Mouse (Mus musculus): ENCODE measurements around the gene Rab40c. TPM values are rescaled to one million over a fixed set of nuclear protein-coding genes. Genes with fewer than 3 reads are reported as not detected.
A peak's percentile ranks its signal among the peaks of the same experiment; 100 is the strongest.

Gene Rab40c
- polyA plus RNA-seq, 1 experiment from 2014 or later = 20.2 TPM

DNA sequence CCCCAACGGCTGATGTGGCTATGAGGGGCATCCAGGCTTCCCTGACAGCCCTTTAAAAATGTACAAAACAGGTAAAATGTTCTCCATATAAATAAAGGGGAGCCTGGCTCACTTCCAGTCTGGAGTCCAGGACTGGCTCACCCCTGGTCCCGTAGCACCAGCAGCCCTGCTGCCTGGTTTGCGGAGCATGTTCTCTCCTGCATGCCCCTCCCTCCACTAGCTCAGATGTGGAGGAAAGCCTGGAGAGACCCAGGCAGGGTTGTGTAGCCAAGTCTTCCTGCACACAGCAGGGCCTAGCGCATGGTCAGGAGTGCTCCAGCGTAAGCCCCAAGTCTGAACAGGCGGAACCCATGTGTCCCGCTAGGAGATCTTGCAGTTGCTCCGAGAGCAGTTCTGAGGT, 36.3 kb downstream of the Rab40c start:
- no peak overlapping the region for H3K4me3 ChIP-seq (ENCODE audit: low read depth, low read length)
- no peak for ATAC-seq (ENCODE audit: low FRiP score, low TSS enrichment)
- no peaks in the 10 kb centered on the region for H3K9me3 ChIP-seq (ENCODE audit: control insufficient read depth, low read length)
- peaks cover 18% of the 10 kb centered on the region for H3K36me3 ChIP-seq (ENCODE audit: control insufficient read depth, insufficient read depth, low read length)
- no peak overlapping the region for H3K27ac ChIP-seq (replicated peaks)
- no peak overlapping the region for H3K4me2 ChIP-seq (replicated peaks; ENCODE audit: low read depth)
- 83% methylated on average over 8 of the region's 8 CpGs for WGBS
- no peak overlapping the region for H3K9ac ChIP-seq (ENCODE audit: low read length)
- H3K4me1 ChIP-seq (replicated peaks; ENCODE audit: control insufficient read depth, insufficient read depth) = no peaks in the 10 kb centered on the region
- TF ChIP-seq CTCF (IDR thresholded peaks at IDR 0.05; ENCODE audit: low read depth) = no peak
- no peak for TF ChIP-seq EP300 (optimal IDR thresholded peaks at IDR 0.05)
- no peak for DNase-seq (ENCODE audit: low spot score)
- no peaks in the 10 kb centered on the region for H3K27me3 ChIP-seq (ENCODE audit: control insufficient read depth, insufficient read depth, low read length)

DNA sequence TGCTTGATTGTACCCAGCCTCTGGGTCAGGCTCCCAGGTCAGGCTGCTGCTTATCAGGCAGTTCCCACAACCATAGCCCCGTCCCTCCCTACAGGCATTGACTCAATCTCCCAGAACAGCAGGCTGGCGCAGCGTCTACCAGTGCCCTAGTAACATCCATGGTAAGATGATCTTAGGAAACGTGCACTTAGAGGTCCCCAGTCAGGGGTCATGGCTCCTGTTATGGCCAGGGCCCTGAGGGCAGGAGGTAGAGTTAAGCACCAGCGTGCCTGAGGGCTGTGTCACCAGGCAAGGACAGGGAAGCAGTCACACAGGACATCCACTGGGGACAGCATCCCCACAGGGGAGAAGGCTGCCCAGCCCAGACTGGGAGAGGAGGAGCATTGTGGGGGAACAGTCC, 37.2 kb downstream of the Rab40c start:
- no peak overlapping the region for H3K4me3 ChIP-seq (ENCODE audit: low read depth, low read length)
- ATAC-seq (ENCODE audit: low FRiP score, low TSS enrichment) (no peak), DNase-seq (ENCODE audit: low spot score) (no peak)
- H3K36me3 ChIP-seq (ENCODE audit: control insufficient read depth, insufficient read depth, low read length) = peaks cover 19% of the 10 kb centered on the region; the same call in 1 of the 2 replicates
- 53% methylated on average over 5 of the region's 5 CpGs for WGBS
- H3K27me3 ChIP-seq (ENCODE audit: control insufficient read depth, insufficient read depth, low read length) = no peaks in the 10 kb centered on the region
- no peak overlapping the region; the same call in 1 of the 2 replicates for H3K9ac ChIP-seq (ENCODE audit: low read length)
- H3K4me1 ChIP-seq (replicated peaks; ENCODE audit: control insufficient read depth, insufficient read depth) = no peaks in the 10 kb centered on the region
- H3K9me3 ChIP-seq (ENCODE audit: control insufficient read depth, low read length) = no peaks in the 10 kb centered on the region
- H3K4me2 ChIP-seq (replicated peaks; ENCODE audit: low read depth) = no peak overlapping the region
- no peak overlapping the region for H3K27ac ChIP-seq (replicated peaks)
- TF ChIP-seq CTCF (IDR thresholded peaks at IDR 0.05; ENCODE audit: low read depth) (peak; percentile 28; the same call in 1 of the 2 replicates), EP300 (optimal IDR thresholded peaks at IDR 0.05) (no peak)

DNA sequence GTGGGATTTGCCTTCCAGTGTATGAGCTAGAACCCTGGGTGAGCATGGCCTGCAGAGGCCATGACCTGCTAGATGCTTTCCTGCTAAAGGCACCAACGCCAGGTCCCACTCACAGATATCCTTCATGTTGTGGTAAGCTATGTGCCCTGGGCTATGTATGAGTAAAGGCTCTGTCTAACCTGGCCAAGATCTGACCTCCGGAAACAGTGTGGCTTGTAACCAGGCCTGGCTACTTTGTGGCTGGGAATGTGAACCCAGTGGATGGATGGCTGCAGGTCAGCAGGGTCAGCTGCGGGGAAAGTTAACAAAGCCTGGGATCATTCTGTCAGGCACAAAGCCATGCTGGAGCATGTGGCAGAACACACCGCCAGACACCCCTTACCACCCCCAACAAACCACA, 37.8 kb downstream of the Rab40c start:
- ATAC-seq (ENCODE audit: low FRiP score, low TSS enrichment) (no peak), DNase-seq (ENCODE audit: low spot score) (no peak)
- 47% methylated on average over 4 of the region's 4 CpGs for WGBS
- Histone ChIP-seq H3K9me3 (ENCODE audit: control insufficient read depth, low read length) (no peaks in the 10 kb centered on the region), H3K27me3 (ENCODE audit: control insufficient read depth, insufficient read depth, low read length) (no peaks in the 10 kb centered on the region), H3K27ac (replicated peaks) (no peak overlapping the region), H3K4me1 (replicated peaks; ENCODE audit: control insufficient read depth, insufficient read depth) (no peaks in the 10 kb centered on the region), H3K4me3 (ENCODE audit: low read depth, low read length) (no peak overlapping the region), H3K36me3 (ENCODE audit: control insufficient read depth, insufficient read depth, low read length) (peaks cover 19% of the 10 kb centered on the region; the same call in 1 of the 2 replicates), H3K4me2 (replicated peaks; ENCODE audit: low read depth) (no peak overlapping the region), H3K9ac (ENCODE audit: low read length) (no peak overlapping the region)
- TF ChIP-seq CTCF (IDR thresholded peaks at IDR 0.05; ENCODE audit: low read depth) (no peak), EP300 (optimal IDR thresholded peaks at IDR 0.05) (no peak)

DNA sequence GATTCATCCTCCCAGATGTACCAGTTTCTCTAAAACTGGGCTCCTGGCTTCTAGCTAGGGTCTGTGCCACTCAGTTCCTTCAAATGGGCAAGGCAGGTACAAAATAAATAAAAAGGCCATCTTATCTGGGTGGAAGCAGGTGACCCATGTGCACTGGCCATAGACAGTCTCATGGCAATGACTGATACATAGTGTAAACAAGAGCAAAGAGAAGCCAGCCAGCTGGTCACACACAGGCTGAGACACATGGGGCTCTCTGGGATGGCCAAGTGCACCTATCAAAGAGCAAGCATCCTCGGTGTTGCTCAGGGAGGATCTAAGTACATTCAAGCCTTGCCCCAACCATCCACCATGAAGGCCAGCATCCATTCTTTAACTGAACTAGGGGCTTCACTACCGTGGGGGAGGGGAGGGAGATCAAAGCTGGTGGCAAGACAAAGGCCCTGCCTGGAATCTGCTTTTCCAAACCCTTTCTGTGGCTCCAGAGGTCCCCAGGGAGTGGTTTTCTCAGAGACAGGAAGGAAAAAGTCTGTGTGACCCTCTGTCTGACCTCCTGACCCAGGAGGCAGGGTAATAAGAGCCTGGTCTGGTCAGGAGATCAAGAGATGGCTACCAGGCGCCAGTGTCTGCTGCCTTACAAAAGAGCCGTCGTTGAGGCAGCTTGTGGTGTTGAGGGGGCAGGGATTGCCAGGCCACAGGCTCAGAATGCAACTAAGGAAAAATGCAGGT, 38.5 kb downstream of the Rab40c start:
- no peak overlapping the region for H3K27ac ChIP-seq (replicated peaks)
- TF ChIP-seq EP300 (optimal IDR thresholded peaks at IDR 0.05) (no peak), CTCF (IDR thresholded peaks at IDR 0.05; ENCODE audit: low read depth) (no peak)
- peaks cover under 1% of the 10 kb centered on the region; the same call in 1 of the 2 replicates for H3K4me1 ChIP-seq (replicated peaks; ENCODE audit: control insufficient read depth, insufficient read depth)
- ATAC-seq (ENCODE audit: low FRiP score, low TSS enrichment) (peak; percentile 55), DNase-seq (ENCODE audit: low spot score) (no peak)
- H3K4me2 ChIP-seq (replicated peaks; ENCODE audit: low read depth) = no peak overlapping the region
- H3K4me3 ChIP-seq (ENCODE audit: low read depth, low read length) = no peak overlapping the region
- H3K9ac ChIP-seq (ENCODE audit: low read length) = no peak overlapping the region
- 20% methylated on average over 5 of the region's 5 CpGs for WGBS
- H3K36me3 ChIP-seq (ENCODE audit: control insufficient read depth, insufficient read depth, low read length) = peaks cover 19% of the 10 kb centered on the region; the same call in 1 of the 2 replicates
- H3K27me3 ChIP-seq (ENCODE audit: control insufficient read depth, insufficient read depth, low read length) = no peaks in the 10 kb centered on the region
- H3K9me3 ChIP-seq (ENCODE audit: control insufficient read depth, low read length) = no peaks in the 10 kb centered on the region

DNA sequence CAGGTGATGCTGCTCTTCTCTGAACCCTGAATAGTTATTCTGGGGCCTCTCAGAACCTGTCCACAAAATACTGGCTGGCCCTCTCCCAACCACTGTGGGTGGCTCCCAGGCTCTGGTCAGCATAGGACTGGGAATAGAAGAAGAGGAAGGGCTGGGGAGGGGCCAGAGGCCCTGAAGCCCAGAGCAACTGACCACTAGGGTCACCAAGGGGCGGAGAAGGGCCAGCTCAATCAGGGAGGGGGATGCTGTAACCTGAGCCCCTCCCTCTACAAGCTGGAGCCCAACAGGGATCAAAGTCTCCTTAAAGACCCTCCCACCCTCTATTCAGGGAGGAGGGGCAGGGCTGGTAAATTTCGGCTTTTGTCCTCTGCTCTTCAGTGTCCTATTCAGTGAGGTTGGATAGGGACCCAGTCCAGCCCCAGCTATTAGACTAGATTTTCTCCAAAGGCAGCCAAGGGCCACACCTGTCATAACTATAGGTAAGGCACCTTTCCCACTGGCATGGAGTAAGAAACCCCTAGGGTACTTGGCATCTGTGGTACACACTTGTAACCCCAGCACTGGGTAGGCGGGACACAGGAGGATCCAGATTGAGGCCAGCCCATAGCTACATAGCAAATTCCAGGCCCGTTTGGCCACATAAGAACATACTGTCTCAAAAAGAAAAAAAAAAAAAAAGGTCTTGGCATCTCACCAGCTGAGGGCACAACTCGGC, 39.2 kb downstream of the Rab40c start, which contains the start of gene Wfikkn1:
Gene Wfikkn1 (minus strand): TSS at position 663 of the 715 bp plus-strand sequence.
- Histone ChIP-seq H3K27ac (replicated peaks) (0 out of 2 replicates have a peak within 1 kb of the TSS, but pooled peaks have one; percentile 24), H3K4me3 (ENCODE audit: low read depth, low read length) (no peak within 1 kb of the TSS), H3K27me3 (ENCODE audit: control insufficient read depth, insufficient read depth, low read length) (no peaks in the 10 kb centered on the region), H3K36me3 (ENCODE audit: control insufficient read depth, insufficient read depth, low read length) (peaks cover 19% of the 10 kb centered on the region; the same call in 1 of the 2 replicates), H3K9me3 (ENCODE audit: control insufficient read depth, low read length) (no peaks in the 10 kb centered on the region), H3K9ac (ENCODE audit: low read length) (no peak within 1 kb of the TSS), H3K4me1 (replicated peaks; ENCODE audit: control insufficient read depth, insufficient read depth) (peaks cover 3% of the 10 kb centered on the region; the same call in 1 of the 2 replicates), H3K4me2 (replicated peaks; ENCODE audit: low read depth) (no peak within 1 kb of the TSS)
- TF ChIP-seq EP300 (optimal IDR thresholded peaks at IDR 0.05) (no peak), CTCF (IDR thresholded peaks at IDR 0.05; ENCODE audit: low read depth) (no peak)
- DNase-seq (ENCODE audit: low spot score) (peak; percentile 16), ATAC-seq (ENCODE audit: low FRiP score, low TSS enrichment) (no peak)
- WGBS = 46% methylated on average over 5 of the region's 5 CpGs

All from stomach, postnatal 0 days (tissue).